8 mouse cellular contexts compared by ENCODE assay signal in the genomic region with DNA sequence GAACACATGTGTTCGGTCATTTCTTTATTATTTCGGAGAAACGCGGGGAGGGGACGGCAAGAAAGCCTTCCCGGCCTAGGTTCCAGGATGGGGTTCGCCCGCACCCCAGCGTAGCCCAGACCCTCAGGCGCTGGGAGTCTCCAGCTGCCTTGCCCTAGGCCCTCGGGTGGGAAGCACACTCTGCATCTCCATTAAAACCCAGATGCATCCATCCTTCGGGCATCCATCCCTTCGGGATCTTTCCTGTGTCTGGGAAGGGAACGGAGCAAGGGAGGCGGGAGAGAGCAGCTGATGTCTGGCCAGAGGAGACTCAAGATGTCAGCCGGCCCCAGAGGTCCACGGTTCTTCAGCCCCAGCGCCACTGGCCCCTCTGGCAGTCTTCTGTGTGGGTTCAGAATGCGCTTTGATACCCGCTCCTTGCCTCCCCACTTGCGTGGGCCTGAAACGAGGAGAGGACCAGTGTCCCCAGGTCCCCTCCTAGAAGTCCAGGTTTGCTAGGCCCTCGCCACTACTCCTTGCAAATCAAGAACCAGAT. TPM values are rescaled to one million over a fixed set of nuclear protein-coding genes. Genes with fewer than 3 reads are reported as not detected.
DNase-seq lines count a peak whose midpoint lies in the region; ATAC-seq lines count a peak whose summit lies in the region.

No protein-coding gene starts in this region.

- no peak overlapping the region for H3K9ac ChIP-seq in lung, embryonic 15.5 days
- 0 out of 2 replicates have a peak overlapping the region, but pooled peaks have one; percentile 3 for H3K9ac ChIP-seq in intestine, embryonic 15.5 days
- H3K9ac ChIP-seq in stomach, embryonic 14.5 days (replicated peaks; ENCODE audit: low read depth, low read length): no peak overlapping the region

- H3K4me2 ChIP-seq in lung, embryonic 15.5 days: peak overlapping the region; percentile 61
- peak overlapping the region; percentile 72 for H3K4me2 ChIP-seq in intestine, embryonic 15.5 days (replicated peaks)
- H3K4me2 ChIP-seq in stomach, embryonic 14.5 days (replicated peaks; ENCODE audit: low read depth, low read length): peak overlapping the region; percentile 46

- no peak overlapping the region for H3K27ac ChIP-seq in lung, embryonic 15.5 days
- peak overlapping the region; percentile 72 for H3K27ac ChIP-seq in embryonic facial prominence, embryonic 10.5 days (replicated peaks)
- no peak overlapping the region for H3K27ac ChIP-seq in intestine, embryonic 15.5 days
- no peak overlapping the region for H3K27ac ChIP-seq in stomach, embryonic 14.5 days (ENCODE audit: low read length)

- WGBS in lung, embryonic 15.5 days: 7% methylated on average over 23 of the region's 23 CpGs
- 3% methylated on average over 23 of the region's 23 CpGs for WGBS in embryonic facial prominence, embryonic 10.5 days
- WGBS in intestine, embryonic 15.5 days: 6% methylated on average over 23 of the region's 23 CpGs
- 4% methylated on average over 23 of the region's 23 CpGs for WGBS in stomach, embryonic 14.5 days

- DNase-seq in lung, postnatal 36 days: no peak
- DNase-seq in embryonic facial prominence, embryonic 10.5 days (ENCODE audit: low spot score): peak; percentile 73
- no peak for DNase-seq in right cerebral cortex, adult 18-20 months
- no peak for DNase-seq in adrenal gland, adult 2 months

- H3K27me3 ChIP-seq in lung, embryonic 15.5 days: peaks cover 96% of the 10 kb centered on the region
- H3K27me3 ChIP-seq in embryonic facial prominence, embryonic 10.5 days (replicated peaks; ENCODE audit: low read depth, poor library complexity, severe bottlenecking): peaks cover 100% of the 10 kb centered on the region
- H3K27me3 ChIP-seq in intestine, embryonic 15.5 days (replicated peaks): peaks cover 62% of the 10 kb centered on the region
- H3K27me3 ChIP-seq in stomach, embryonic 14.5 days (ENCODE audit: control insufficient read depth, insufficient read depth, low read length): peaks cover 40% of the 10 kb centered on the region

- no peaks in the 10 kb centered on the region for H3K36me3 ChIP-seq in lung, embryonic 15.5 days
- H3K36me3 ChIP-seq in embryonic facial prominence, embryonic 10.5 days (replicated peaks): no peaks in the 10 kb centered on the region
- no peaks in the 10 kb centered on the region for H3K36me3 ChIP-seq in intestine, embryonic 15.5 days
- no peaks in the 10 kb centered on the region for H3K36me3 ChIP-seq in stomach, embryonic 14.5 days (ENCODE audit: control insufficient read depth, insufficient read depth, low read length)

- no peaks in the 10 kb centered on the region for H3K9me3 ChIP-seq in lung, embryonic 15.5 days
- no peaks in the 10 kb centered on the region for H3K9me3 ChIP-seq in embryonic facial prominence, embryonic 10.5 days
- no peaks in the 10 kb centered on the region for H3K9me3 ChIP-seq in intestine, embryonic 15.5 days
- H3K9me3 ChIP-seq in stomach, embryonic 14.5 days (ENCODE audit: control insufficient read depth, low read depth, low read length): no peaks in the 10 kb centered on the region

- no peak for ATAC-seq in lung, embryonic 15.5 days (ENCODE audit: borderline replicate concordance, extremely low read depth, low FRiP score, low TSS enrichment)
- ATAC-seq in intestine, embryonic 15.5 days: no peak
- no peak for ATAC-seq in stomach, embryonic 14.5 days (ENCODE audit: insufficient number of reproducible peaks, insufficient read depth, low FRiP score, low read depth)
- ATAC-seq in megakaryocyte progenitor cell, adult 5-6 weeks (replicated peaks; ENCODE audit: poor library complexity): no peak

- peak overlapping the region; percentile 34 for H3K4me3 ChIP-seq in lung, embryonic 15.5 days
- H3K4me3 ChIP-seq in embryonic facial prominence, embryonic 10.5 days: peak overlapping the region; percentile 54
- H3K4me3 ChIP-seq in intestine, embryonic 15.5 days (replicated peaks): peak overlapping the region; percentile 33
- peak overlapping the region; percentile 26 for H3K4me3 ChIP-seq in stomach, embryonic 14.5 days (ENCODE audit: low read depth, low read length)

- peaks cover 23% of the 10 kb centered on the region for H3K4me1 ChIP-seq in lung, embryonic 15.5 days
- H3K4me1 ChIP-seq in embryonic facial prominence, embryonic 10.5 days: peaks cover 29% of the 10 kb centered on the region
- peaks cover 20% of the 10 kb centered on the region for H3K4me1 ChIP-seq in intestine, embryonic 15.5 days (replicated peaks)
- H3K4me1 ChIP-seq in stomach, embryonic 14.5 days (ENCODE audit: control insufficient read depth, insufficient read depth, low read length): peaks cover 8% of the 10 kb centered on the region; the same call in 1 of the 2 replicates

RNA-seq across cellular contexts. Expression of gene Nhlh2, which starts 2.3 kb away (rescaled TPM):
- 0.04 TPM in 1 of 2 replicates, not detected in the other for polyA plus RNA-seq in lung, embryonic 15.5 days (2015; fragmentation: Nextera tagmentation; extraction: Ambion mirVana)
- polyA plus RNA-seq in embryonic facial prominence, embryonic 10.5 days (2016; fragmentation: Nextera tagmentation; extraction: Ambion mirVana): 16.1 and 22.3 TPM in 2 replicates
- 0.06 TPM in 1 of 2 replicates, not detected in the other for polyA plus RNA-seq in intestine, embryonic 15.5 days (2015; fragmentation: Nextera tagmentation; extraction: Ambion mirVana)
- not detected in 2 replicates for polyA plus RNA-seq in stomach, embryonic 14.5 days (2014; fragmentation: Nextera tagmentation; extraction: Ambion mirVana)
- total RNA-seq in megakaryocyte progenitor cell, adult 5-6 weeks (2015): not detected in 2 replicates
- total RNA-seq in megakaryocyte progenitor cell, adult 5-6 weeks (2017): not detected in 2 replicates
- not detected for total RNA-seq in adrenal gland, adult 2 months (2021)
- not detected in 2 replicates for polyA plus RNA-seq in adrenal gland, adult 2 months (2012; rRNA removed)

Comparison
In these comparisons a context has a peak if more than half of its experiments do, and no peak if none do; other contexts are left out.
1. RNA of gene Nhlh2, which starts 2.3 kb away (polyA plus RNA-seq): 16.1 to 22.3 TPM in embryonic facial prominence, embryonic 10.5 days; 0.04 TPM in lung, embryonic 15.5 days, 0.06 TPM in intestine, embryonic 15.5 days, not detected in stomach, embryonic 14.5 days and not detected in adrenal gland, adult 2 months; every median in the first group is over 10 times any median in the second.
2. Peak in every context shown above with its lines, with median percentiles within 50 percentile points of each other: H3K4me2 ChIP-seq and H3K4me3 ChIP-seq.